In the genomic region with DNA sequence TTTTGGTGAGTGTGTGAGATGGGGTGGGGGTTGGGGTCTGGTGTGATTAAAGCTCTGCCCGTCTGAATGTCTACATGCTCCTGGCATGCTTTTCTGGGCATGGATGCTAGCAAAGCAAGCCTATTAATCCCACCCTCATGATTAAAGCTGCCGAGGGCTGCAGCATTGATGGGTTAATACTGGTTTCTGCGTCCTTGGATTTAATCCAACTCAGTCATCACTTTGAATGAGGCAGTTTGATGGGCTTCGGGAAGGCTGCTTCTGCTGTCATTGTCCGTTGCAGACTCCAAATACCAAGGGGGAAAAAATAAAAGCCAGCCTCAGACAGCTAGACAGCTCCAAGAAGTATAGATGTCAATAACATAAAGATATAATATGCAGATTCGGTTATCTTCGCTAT, we compare ENCODE assay signal across 11 mouse cellular contexts.
DNase-seq lines count a peak whose midpoint lies in the region; ATAC-seq and TF ChIP-seq lines count a peak whose summit lies in the region.
"Had no signal": no experiment of that assay in that cellular context is flagged by ENCODE, and none has a peak within 500 bp of the region (broad histone marks: within the 10 kb centered on the region; RNA-seq: fewer than 3 reads in every experiment).

No protein-coding gene starts in this region.

- H3K27me3 ChIP-seq in forebrain, embryonic 15.5 days = no peaks in the 10 kb centered on the region
- H3K27me3 ChIP-seq in midbrain, postnatal 0 days (ENCODE audit: insufficient read depth, low read length) = no peaks in the 10 kb centered on the region
- H3K27me3 ChIP-seq: heart, embryonic 12.5 days had no signal

- no peak for TF ChIP-seq CTCF in cortical plate, adult 2 months (IDR thresholded peaks at IDR 0.05; ENCODE audit: extremely low read depth, insufficient read depth, low read length)
- no peak for TF ChIP-seq CTCF in midbrain, postnatal 0 days (IDR thresholded peaks at IDR 0.05)

- peak overlapping the region; percentile 30 for H3K4me2 ChIP-seq in forebrain, embryonic 15.5 days (replicated peaks)
- peak overlapping the region; percentile 13; the same call in 1 of the 2 replicates for H3K4me2 ChIP-seq in midbrain, postnatal 0 days (ENCODE audit: low read depth, low read length, poor library complexity, severe bottlenecking)
- H3K4me2 ChIP-seq: heart, embryonic 12.5 days had no signal

- peak; percentile 87 for ATAC-seq in forebrain, embryonic 15.5 days (replicated peaks)
- no peak for ATAC-seq in midbrain, postnatal 0 days (ENCODE audit: low FRiP score)

- peak overlapping the region; percentile 15; the same call in 1 of the 2 replicates for H3K27ac ChIP-seq in cortical plate, adult 2 months (ENCODE audit: insufficient read depth, low read length)
- peak overlapping the region; percentile 86 for H3K27ac ChIP-seq in forebrain, embryonic 15.5 days (replicated peaks)
- H3K27ac ChIP-seq in midbrain, postnatal 0 days (ENCODE audit: low read depth, low read length) = 0 out of 2 replicates have a peak overlapping the region, but pooled peaks have one; percentile 12
- H3K27ac ChIP-seq: liver, embryonic 14.5 days had no signal

- H3K9me3 ChIP-seq in forebrain, embryonic 15.5 days = no peaks in the 10 kb centered on the region
- no peaks in the 10 kb centered on the region for H3K9me3 ChIP-seq in midbrain, postnatal 0 days (ENCODE audit: low read length)
- H3K9me3 ChIP-seq: heart, embryonic 12.5 days had no signal

- peak; percentile 26 to 69 for DNase-seq in layer of hippocampus, postnatal 14 days (ENCODE audit: low spot score in 2 of 2)
- DNase-seq in layer of hippocampus, postnatal 10 days (ENCODE audit: low spot score in 2 of 2) = no peak
- peak; percentile 86 for DNase-seq in midbrain, postnatal 0 days (ENCODE audit: low spot score)
- no peak for DNase-seq in spleen, postnatal 10 days (ENCODE audit: low spot score in 2 of 2)
- DNase-seq in gastrocnemius, postnatal 25 days = no peak

- no peak for TF ChIP-seq POLR2A in cortical plate, adult 2 months (IDR thresholded peaks at IDR 0.05; ENCODE audit: extremely low read depth, insufficient read depth, low read length)

- no peaks in the 10 kb centered on the region for H3K36me3 ChIP-seq in forebrain, embryonic 15.5 days
- H3K36me3 ChIP-seq in midbrain, postnatal 0 days (ENCODE audit: insufficient read depth, low read length) = no peaks in the 10 kb centered on the region
- H3K36me3 ChIP-seq: G1E; heart, embryonic 12.5 days had no signal

- H3K4me3 ChIP-seq in cortical plate, adult 2 months (ENCODE audit: insufficient read depth, low read length) = no peak overlapping the region
- H3K4me3 ChIP-seq in forebrain, embryonic 15.5 days = no peak overlapping the region; the same call in 1 of the 2 replicates
- H3K4me3 ChIP-seq in midbrain, postnatal 0 days (ENCODE audit: low read depth, low read length) = no peak overlapping the region
- H3K4me3 ChIP-seq: erythroblast, embryonic 14.5 days; heart, embryonic 12.5 days had no signal

- peaks cover 4% of the 10 kb centered on the region; the same call in 1 of the 2 replicates for H3K4me1 ChIP-seq in cortical plate, adult 2 months (ENCODE audit: control insufficient read depth, insufficient read depth, low read length)
- peaks cover 31% of the 10 kb centered on the region for H3K4me1 ChIP-seq in forebrain, embryonic 15.5 days
- peaks cover 2% of the 10 kb centered on the region; the same call in 1 of the 2 replicates for H3K4me1 ChIP-seq in midbrain, postnatal 0 days (ENCODE audit: insufficient read depth, low read length)

- H3K9ac ChIP-seq in forebrain, embryonic 15.5 days (replicated peaks) = no peak overlapping the region
- H3K9ac ChIP-seq in midbrain, postnatal 0 days (replicated peaks; ENCODE audit: low read length, poor library complexity, severe bottlenecking) = 0 out of 2 replicates have a peak overlapping the region, but pooled peaks have one; percentile 19
- H3K9ac ChIP-seq: heart, embryonic 12.5 days; liver, embryonic 14.5 days had no signal

- 5% methylated on average over 7 of the region's 7 CpGs for WGBS in forebrain, embryonic 15.5 days
- 12% methylated on average over 7 of the region's 7 CpGs for WGBS in midbrain, postnatal 0 days

Comparison
In these comparisons a context has a peak if more than half of its experiments do, and no peak if none do; other contexts are left out.
1. DNase-seq: peak in layer of hippocampus, postnatal 14 days (2 of 2) and midbrain, postnatal 0 days (single experiment); none in layer of hippocampus, postnatal 10 days (0 of 2), spleen, postnatal 10 days (0 of 2) and gastrocnemius, postnatal 25 days (single experiment).
2. H3K27ac ChIP-seq: peak in every context shown above with its lines; median percentile 86 in forebrain, embryonic 15.5 days; 15 in cortical plate, adult 2 months; 12 in midbrain, postnatal 0 days.